Mouse (Mus musculus): ENCODE data around the gene Sipa1l3.

DNA sequence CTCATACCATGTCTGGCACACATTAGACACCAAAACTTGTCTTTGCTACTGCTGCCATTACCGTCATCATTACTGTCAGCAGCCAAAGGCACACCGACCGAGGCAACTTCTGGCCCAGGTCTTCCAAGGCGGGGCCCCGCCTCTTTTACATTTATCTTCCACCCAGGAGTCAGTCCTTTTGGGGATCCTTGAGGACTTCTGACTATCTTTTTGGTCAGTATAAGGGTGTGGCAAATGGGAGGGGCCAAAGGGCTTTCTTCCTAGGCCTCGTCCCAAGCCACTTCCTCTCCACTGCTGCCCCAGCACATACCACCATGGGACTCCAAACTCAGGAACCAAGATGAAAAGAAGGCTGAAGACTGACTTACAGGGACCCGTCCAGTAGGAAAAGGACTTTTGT lies 9.9 kb downstream of the Sipa1l3 start:
- TF ChIP-seq POLR2A (IDR thresholded peaks at IDR 0.05; ENCODE audit: extremely low read depth, insufficient read depth, low read length) (no peak), CTCF (IDR thresholded peaks at IDR 0.05; ENCODE audit: extremely low read depth, insufficient read depth, low read length) (no peak)

Data from cortical plate, adult 2 months (tissue).